Mouse (Mus musculus) heart, adult 2 months (tissue): Measurements from ENCODE around the gene Eif2b5. TPM values are rescaled to one million over a fixed set of nuclear protein-coding genes. Genes with fewer than 3 reads are reported as not detected.

ENCODE experiments used
- DNase-seq, 2 experiments: peaks; one replicate each; pipeline ENCODE4 v3.0.0; 2021
- H3K27ac ChIP-seq: fragments of 200-600 bp; 2 replicates; pipeline ENCODE4 v1.8.1; 2022
- H3K27me3 ChIP-seq: fragments of 200-500 bp; 2 replicates; pipeline ENCODE4 v1.6.1; 2012; ENCODE audit warnings: mild to moderate bottlenecking, low read length, inconsistent platforms, mixed read lengths; ENCODE audit not compliant: control insufficient read depth, insufficient read depth
- H3K36me3 ChIP-seq: fragments of 200-500 bp; 2 replicates; pipeline ENCODE4 v1.6.1; 2012; ENCODE audit warnings: low read length, inconsistent platforms; ENCODE audit not compliant: control insufficient read depth, insufficient read depth
- H3K4me1 ChIP-seq: fragments of 200-500 bp; 2 replicates; pipeline ENCODE4 v1.6.1; 2011; ENCODE audit warnings: low read length; ENCODE audit not compliant: control insufficient read depth, insufficient read depth
- H3K4me3 ChIP-seq: fragments of 200-600 bp; 2 replicates; pipeline ENCODE4 v1.8.1; 2022
- H3K79me2 ChIP-seq: fragments of 200-500 bp; replicated peaks from 2 replicates; pipeline ENCODE4 v1.6.1; 2012; ENCODE audit warnings: mild to moderate bottlenecking, inconsistent platforms, low read length, moderate library complexity, mixed read lengths; ENCODE audit not compliant: control insufficient read depth, insufficient read depth
- H3K9ac ChIP-seq: fragments of 200-500 bp; 2 replicates; pipeline ENCODE4 v1.6.1; 2012; ENCODE audit warnings: low read depth, mild to moderate bottlenecking, control low read depth, inconsistent platforms, low read length, mixed read lengths
- CTCF ChIP-seq: fragments of 200-600 bp; IDR thresholded peaks from 2 replicates; pipeline ENCODE4 v1.8.1; 2022; ENCODE audit warnings: antibody characterized with exemption, mild to moderate bottlenecking, moderate library complexity
- EP300 ChIP-seq: fragments of 200-500 bp; IDR thresholded peaks from 2 replicates; pipeline ENCODE4 v1.6.1; 2011; ENCODE audit warnings: low read depth, low read length, control low read depth; ENCODE audit not compliant: insufficient read depth
- POLR2A ChIP-seq: fragments of 200-500 bp; IDR thresholded peaks from 2 replicates; pipeline ENCODE4 v1.6.1; 2011; ENCODE audit warnings: mild to moderate bottlenecking, low read depth, low read length, control low read depth; ENCODE audit not compliant: insufficient read depth
- WGBS: fragments of 180-500 bp; shearing (Covaris S2); methylation state at CpG from one replicate; pipeline ENCODE4 v1.1.7; 2018; 5-methylcytosine and 5-hydroxymethylcytosine counted together
- intact Hi-C: fragments of 180-260 bp; cut with DNase I; formaldehyde crosslinking; loops from one replicate; pipeline ENCODE4 v1.15.1; 2025
- polyA plus RNA-seq: library from polyadenylated mRNA; depleted of rRNA; stranded (reverse); fragments of >200 nt; gene quantifications from 2 replicates; pipeline ENCODE4 v1.2.3, GENCODE M21; 2012; rRNA removed
- total RNA-seq, 2 experiments: library from RNA; stranded (reverse); gene quantifications; 2 replicates each; pipeline ENCODE4 v1.2.3; 2021

Eif2b5 gene
- total and polyA plus RNA-seq, 3 experiments, result 26.0 to 60.1 (median 49.9) TPM

DNA sequence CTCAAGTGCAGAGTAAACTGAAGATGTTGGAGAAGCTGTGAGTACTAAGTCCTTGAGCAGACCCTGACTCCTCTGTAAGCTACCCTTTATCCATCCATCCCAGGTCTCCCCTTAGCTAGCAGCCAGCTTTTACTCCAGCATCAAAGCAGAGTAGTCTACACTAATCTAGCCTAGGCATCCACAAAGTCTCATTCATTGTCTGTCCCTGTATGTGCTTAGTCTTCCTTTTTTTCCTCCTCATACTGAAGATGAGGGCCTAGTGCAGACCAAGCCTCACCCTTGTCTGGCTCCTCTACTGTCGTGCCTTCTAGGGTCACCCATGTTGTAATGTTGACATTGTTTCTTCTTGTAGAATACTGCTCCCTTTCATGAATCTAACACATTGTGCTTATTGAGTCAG, 54.0 kb downstream of the Eif2b5 start:
- 82% methylated on average over 1 of the region's 1 CpGs for WGBS
- Histone ChIP-seq H3K4me3 (no peak overlapping the region), H3K9ac (no peak overlapping the region), H3K4me1 (peaks cover 6% of the 10 kb centered on the region), H3K79me2 (peaks cover 1% of the 10 kb centered on the region; the same call in 1 of the 2 replicates), H3K27ac (no peak overlapping the region), H3K27me3 (no peaks in the 10 kb centered on the region), H3K36me3 (peaks cover 3% of the 10 kb centered on the region)
- TF ChIP-seq CTCF (no peak), EP300 (no peak), POLR2A (no peak)
- DNase-seq, result no peak
- intact Hi-C loops, result no loop called here

DNA sequence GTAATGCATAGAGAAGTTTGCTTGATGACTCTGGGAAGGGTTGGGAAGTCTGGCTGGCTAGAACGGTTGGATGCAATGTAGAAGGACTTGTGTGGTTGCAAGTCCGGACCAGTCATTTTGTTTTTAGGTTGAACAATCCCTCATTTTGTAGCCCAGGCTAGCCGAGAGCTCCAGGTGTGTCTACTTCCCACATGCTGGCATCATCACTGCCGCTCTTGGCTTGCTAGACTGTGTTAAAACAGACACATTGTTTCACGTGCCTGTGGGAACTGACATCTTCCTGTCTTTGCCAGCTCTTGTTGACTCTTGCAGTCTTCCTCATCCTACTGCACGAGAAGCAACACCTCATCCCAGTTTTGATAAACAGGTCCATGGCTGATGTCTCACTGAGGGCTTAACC, 56.4 kb downstream of the Eif2b5 start:
- no peak overlapping the region for H3K4me3 ChIP-seq
- H3K79me2 ChIP-seq, result no peaks in the 10 kb centered on the region
- no peaks in the 10 kb centered on the region; the same call in none of the 2 replicates for H3K36me3 ChIP-seq
- H3K27me3 ChIP-seq, result no peaks in the 10 kb centered on the region
- no peak for DNase-seq
- no peak overlapping the region for H3K27ac ChIP-seq
- no peak overlapping the region for H3K9ac ChIP-seq
- WGBS, result 73% methylated on average over 6 of the region's 6 CpGs
- no peaks in the 10 kb centered on the region for H3K4me1 ChIP-seq
- no peak for TF ChIP-seq EP300
- no peak for TF ChIP-seq POLR2A
- TF ChIP-seq CTCF, result no peak
- intact Hi-C loops, result no loop called here

DNA sequence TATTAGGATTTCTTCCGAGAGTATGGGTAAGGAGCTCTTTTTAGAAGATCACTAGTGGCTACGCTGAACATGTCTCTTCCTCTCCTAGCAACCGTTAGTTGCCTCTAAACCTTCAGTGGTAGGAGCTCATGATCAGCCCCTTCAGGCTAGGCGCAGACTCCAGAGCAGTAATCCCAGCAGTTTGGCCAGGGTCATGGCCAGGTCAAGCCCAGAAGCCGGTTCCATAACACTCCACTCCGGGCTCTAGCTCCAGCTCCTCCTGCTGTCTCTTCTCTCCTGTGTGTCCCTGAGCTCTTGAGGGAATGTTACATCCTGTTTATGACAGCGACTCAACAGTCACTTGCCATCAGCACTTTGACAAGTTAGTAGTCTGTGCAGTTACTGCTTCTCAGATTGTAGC, 58.8 kb downstream of the Eif2b5 start:
- Histone ChIP-seq H3K27me3 (no peaks in the 10 kb centered on the region), H3K79me2 (no peaks in the 10 kb centered on the region), H3K9ac (no peak overlapping the region), H3K4me3 (no peak overlapping the region), H3K4me1 (no peaks in the 10 kb centered on the region), H3K27ac (no peak overlapping the region), H3K36me3 (no peaks in the 10 kb centered on the region; the same call in none of the 2 replicates)
- WGBS, result 73% methylated on average over 7 of the region's 7 CpGs
- TF ChIP-seq POLR2A, result no peak
- no peak for TF ChIP-seq CTCF
- no peak for TF ChIP-seq EP300
- no peak for DNase-seq
- intact Hi-C loops, result no loop called here

Other genes with a start within 250 kb of the Eif2b5 start
- gene Parl, start 196.4 kb upstream of the Eif2b5 start, total RNA-seq, result 10 to 100 TPM; 86.6 to 91.0 TPM
- 48.7 and 69.0 TPM in 2 replicates for gene Parl, start 196.4 kb upstream of the Eif2b5 start, polyA plus RNA-seq
- 1 to 10 TPM in 1 of 2 experiments, under 1 TPM in 1; 0.68 to 1.0 TPM for gene Cyp2ab1, start 173.4 kb upstream of the Eif2b5 start, total RNA-seq
- gene Cyp2ab1, start 173.4 kb upstream of the Eif2b5 start, polyA plus RNA-seq, result 0.32 and 0.90 TPM in 2 replicates
- gene Abcc5, start 72.4 kb upstream of the Eif2b5 start, total RNA-seq, result 10 to 100 TPM; 22.6 to 25.6 TPM
- gene Abcc5, start 72.4 kb upstream of the Eif2b5 start, polyA plus RNA-seq, result 61.4 and 95.6 TPM in 2 replicates
- gene Dvl3, start 18.2 kb downstream of the Eif2b5 start, total RNA-seq, result 10 to 100 TPM; 46.0 to 49.7 TPM
- gene Dvl3, start 18.2 kb downstream of the Eif2b5 start, polyA plus RNA-seq, result 28.7 and 32.9 TPM in 2 replicates
- 100 to 1,000 TPM; 195 to 211 TPM for gene Ap2m1, start 36.7 kb downstream of the Eif2b5 start, total RNA-seq
- 307 and 322 TPM in 2 replicates for gene Ap2m1, start 36.7 kb downstream of the Eif2b5 start, polyA plus RNA-seq
- 10 to 100 TPM; 72.9 to 74.4 TPM for gene Abcf3, start 49.8 kb downstream of the Eif2b5 start, total RNA-seq
- 36.0 and 52.5 TPM in 2 replicates for gene Abcf3, start 49.8 kb downstream of the Eif2b5 start, polyA plus RNA-seq
- gene Vwa5b2, start 90.7 kb downstream of the Eif2b5 start, total RNA-seq, result under 1 TPM in 1 of 2 experiments, not detected in 1; 0.18 TPM
- 0.06 TPM in 1 of 2 replicates, not detected in the other for gene Vwa5b2, start 90.7 kb downstream of the Eif2b5 start, polyA plus RNA-seq
- gene Eef1akmt4, start 112.8 kb downstream of the Eif2b5 start, total RNA-seq, result 1 to 10 TPM; 5.7 to 7.7 TPM
- gene Eef1akmt4, start 112.8 kb downstream of the Eif2b5 start, polyA plus RNA-seq, result 9.1 and 12.8 TPM in 2 replicates
- gene Gm49333, start 112.8 kb downstream of the Eif2b5 start, total RNA-seq, result under 1 TPM in 1 of 2 experiments, not detected in 1; 0.43 TPM
- 0.10 and 0.61 TPM in 2 replicates for gene Gm49333, start 112.8 kb downstream of the Eif2b5 start, polyA plus RNA-seq
- 10 to 100 TPM in 1 of 2 experiments, 1 to 10 TPM in 1; 9.9 to 10.4 TPM for gene Alg3, start 112.9 kb downstream of the Eif2b5 start, total RNA-seq
- gene Alg3, start 112.9 kb downstream of the Eif2b5 start, polyA plus RNA-seq, result 19.2 and 19.5 TPM in 2 replicates
- 1 to 10 TPM; 1.2 to 1.4 TPM for gene Camk2n2, start 122.5 kb downstream of the Eif2b5 start, total RNA-seq
- 1.2 and 1.4 TPM in 2 replicates for gene Camk2n2, start 122.5 kb downstream of the Eif2b5 start, polyA plus RNA-seq
- under 1 TPM; 0.42 to 0.66 TPM for gene Ece2, start 131.0 kb downstream of the Eif2b5 start, total RNA-seq
- 0.68 and 0.97 TPM in 2 replicates for gene Ece2, start 131.0 kb downstream of the Eif2b5 start, polyA plus RNA-seq
- gene Psmd2, start 152.8 kb downstream of the Eif2b5 start, total RNA-seq, result 100 to 1,000 TPM; 180 to 212 TPM
- gene Psmd2, start 152.8 kb downstream of the Eif2b5 start, polyA plus RNA-seq, result 96.9 and 178 TPM in 2 replicates
- gene Eif4g1, start 169.5 kb downstream of the Eif2b5 start, total RNA-seq, result 100 to 1,000 TPM; 344 to 420 TPM
- gene Eif4g1, start 169.5 kb downstream of the Eif2b5 start, polyA plus RNA-seq, result 343 and 423 TPM in 2 replicates
- gene Fam131a, start 194.4 kb downstream of the Eif2b5 start, total RNA-seq, result 10 to 100 TPM; 22.2 to 24.6 TPM
- gene Fam131a, start 194.4 kb downstream of the Eif2b5 start, polyA plus RNA-seq, result 31.3 and 40.5 TPM in 2 replicates
- 1 to 10 TPM; 9.0 TPM for gene Polr2h, start 218.8 kb downstream of the Eif2b5 start, total RNA-seq
- 11.8 and 12.6 TPM in 2 replicates for gene Polr2h, start 218.8 kb downstream of the Eif2b5 start, polyA plus RNA-seq
- 1 to 10 TPM; 1.3 to 1.8 TPM for gene Clcn2, start 218.9 kb downstream of the Eif2b5 start, total RNA-seq
- 5.9 and 8.0 TPM in 2 replicates for gene Clcn2, start 218.9 kb downstream of the Eif2b5 start, polyA plus RNA-seq
- 1 to 10 TPM; 2.0 to 2.2 TPM for gene Chrd, start 234.3 kb downstream of the Eif2b5 start, total RNA-seq
- gene Chrd, start 234.3 kb downstream of the Eif2b5 start, polyA plus RNA-seq, result 3.6 and 4.8 TPM in 2 replicates
- under 1 TPM in 1 of 2 experiments, not detected in 1; 0.18 TPM for gene Thpo, start 235.7 kb downstream of the Eif2b5 start, total RNA-seq
- 0.41 and 0.84 TPM in 2 replicates for gene Thpo, start 235.7 kb downstream of the Eif2b5 start, polyA plus RNA-seq